Mouse (Mus musculus): ENCODE measurements around the gene Hif3a.

DNA sequence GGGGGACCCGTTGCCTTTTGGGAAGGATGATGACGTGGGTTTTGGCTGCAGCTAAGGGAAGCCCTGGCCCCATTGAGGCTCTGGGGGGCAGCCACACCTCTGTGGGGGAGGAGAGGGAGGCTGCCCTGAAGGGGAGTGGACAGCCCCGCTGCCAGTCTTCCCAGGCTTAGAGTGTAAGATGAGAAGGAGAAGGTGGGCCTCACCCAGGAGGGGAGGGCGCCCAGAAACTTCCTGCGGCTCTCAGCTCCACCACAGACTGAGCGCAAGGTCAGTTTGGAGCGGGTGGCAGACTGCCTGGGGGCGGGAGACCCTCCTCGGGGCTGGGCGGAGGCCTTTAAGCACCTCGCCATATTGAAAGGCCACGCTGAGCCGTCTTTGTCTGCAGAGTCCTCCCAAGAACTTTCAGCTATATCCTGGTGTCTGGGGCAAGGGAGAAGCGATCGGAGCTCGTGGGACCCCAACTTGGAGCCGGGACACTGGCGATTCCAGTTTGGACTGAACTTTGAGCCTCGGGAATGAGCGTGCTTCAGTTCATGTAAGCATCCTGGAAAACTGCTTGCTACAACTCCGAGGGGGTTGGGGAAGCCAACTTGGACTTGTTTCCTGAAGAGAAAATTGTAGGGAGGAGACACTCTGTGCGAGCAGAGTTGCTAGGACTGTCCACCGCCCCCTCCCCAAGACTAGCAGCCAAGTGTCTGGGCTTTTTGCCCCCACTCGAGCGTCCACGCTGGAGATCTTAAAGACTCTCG lies 68.4 kb downstream of the Hif3a start:
- TF ChIP-seq MAFK (IDR thresholded peaks at IDR 0.05; ENCODE audit: insufficient read depth, low read depth, low read length), result no peak
- TF ChIP-seq HCFC1 (IDR thresholded peaks at IDR 0.05; ENCODE audit: borderline replicate concordance, insufficient read depth, low read length), result no peak

Data from ES-E14 (cell line).